Mouse (Mus musculus): ENCODE results near the gene Maml2. TPM values are rescaled to one million over a fixed set of nuclear protein-coding genes. Genes with fewer than 3 reads are reported as not detected.
"Not testable (repeated sequence)": the region's sequence is repeated elsewhere in the genome, so short reads cannot be mapped to it uniquely, and the experiment has no call there.

Gene Maml2
- total and polyA plus RNA-seq, 3 experiments = 4.2 to 7.2 (median 5.7) TPM

DNA sequence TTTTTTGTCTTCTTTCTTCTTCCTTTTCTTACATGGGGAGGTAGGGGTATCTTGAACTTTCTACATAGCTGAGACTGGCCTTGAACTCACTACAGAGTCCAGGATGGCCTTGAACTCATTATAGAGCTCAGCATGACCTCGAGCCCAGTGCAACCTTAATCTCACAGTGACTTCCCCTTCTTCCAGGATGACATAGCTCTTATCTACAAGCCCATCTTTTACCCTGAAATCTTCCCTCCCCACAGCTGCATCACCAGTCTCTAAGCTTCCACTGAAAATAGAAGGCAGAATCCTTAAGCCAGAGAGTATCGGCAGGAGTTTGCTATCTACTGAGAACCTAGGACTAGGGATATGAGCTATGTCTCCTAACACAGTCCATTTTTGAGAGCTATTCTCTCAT lies 375.5 kb downstream of the Maml2 start:
- DNase-seq = no peak

DNA sequence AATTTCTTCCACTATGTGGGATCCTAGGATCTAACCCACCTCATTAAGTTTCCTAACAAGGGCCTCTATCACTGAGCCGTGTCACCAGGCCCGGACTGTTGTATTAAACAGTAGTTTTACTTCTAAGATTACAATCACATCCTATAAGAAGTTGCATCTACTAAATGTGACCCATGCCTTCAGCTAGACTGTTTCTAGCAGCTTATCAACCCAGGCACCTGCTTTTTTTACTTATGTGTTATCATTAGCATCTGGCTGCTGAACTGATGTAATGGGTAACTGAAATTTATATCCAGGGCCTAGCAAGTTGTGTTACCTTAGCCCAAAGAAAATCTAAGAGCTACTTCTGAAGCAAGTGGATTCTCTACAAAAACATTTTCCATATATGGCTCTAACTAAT lies 380.3 kb downstream of the Maml2 start:
- no peak for DNase-seq

DNA sequence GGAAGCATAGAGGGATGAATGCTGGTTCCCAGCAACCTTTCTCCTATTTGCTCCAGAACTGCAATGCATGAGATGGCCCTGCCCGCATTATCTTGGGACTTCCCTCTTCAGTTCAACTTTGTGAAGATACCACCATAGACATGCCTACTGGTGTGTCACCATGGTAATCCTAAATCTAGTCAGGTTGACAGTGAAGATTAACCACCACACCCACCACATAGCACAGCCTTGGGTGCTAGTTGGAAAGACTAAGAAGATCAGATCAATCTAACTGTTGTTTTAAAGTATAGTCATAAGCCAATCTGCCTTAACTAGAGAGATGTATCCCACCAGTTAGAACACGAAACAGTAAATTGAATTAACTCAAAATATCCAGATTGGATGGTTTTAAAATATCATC lies 381.9 kb downstream of the Maml2 start:
- DNase-seq = no peak

DNA sequence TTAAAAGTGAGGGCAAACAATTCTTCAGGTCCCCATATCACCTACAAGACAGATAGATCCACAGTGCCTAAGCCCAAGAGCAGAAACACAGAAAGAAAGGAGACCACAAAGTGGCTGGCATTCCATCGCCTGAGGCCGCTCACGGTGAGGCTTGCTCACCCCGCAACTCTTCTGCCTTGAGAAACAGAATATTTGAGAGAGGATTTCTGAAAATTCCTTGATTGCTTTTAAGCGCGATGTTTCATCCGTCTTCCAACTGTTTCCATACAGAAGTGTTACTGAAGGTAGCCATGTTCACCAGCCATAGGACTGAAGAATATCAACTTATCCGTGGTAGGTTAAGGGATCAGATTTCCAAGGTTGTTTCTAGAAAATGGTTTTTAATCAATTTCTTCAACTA lies 383.4 kb downstream of the Maml2 start:
- no peak for DNase-seq

DNA sequence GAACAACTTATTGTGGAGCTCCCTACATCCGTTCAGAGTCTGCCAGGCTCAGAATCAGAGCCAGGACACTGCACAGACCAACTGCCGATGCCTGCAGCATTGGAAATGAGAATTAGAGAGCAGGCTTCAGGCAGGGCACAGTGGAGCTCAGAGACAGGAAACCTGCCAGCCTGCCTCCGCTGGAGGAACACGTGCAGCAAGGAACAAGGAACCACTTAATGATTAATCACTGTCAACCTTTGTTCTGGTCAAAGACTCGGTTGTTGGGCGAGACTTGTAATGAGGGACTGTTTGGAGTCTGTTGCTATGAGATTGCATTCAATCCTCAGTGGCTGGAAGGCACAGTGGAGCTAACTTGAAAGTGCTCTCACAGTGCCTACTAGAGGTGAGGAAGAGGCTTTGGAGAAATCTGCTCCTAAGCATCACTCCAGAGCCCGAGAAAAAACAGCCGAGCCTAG lies 383.9 kb downstream of the Maml2 start:
- peak; percentile 25 for DNase-seq

DNA sequence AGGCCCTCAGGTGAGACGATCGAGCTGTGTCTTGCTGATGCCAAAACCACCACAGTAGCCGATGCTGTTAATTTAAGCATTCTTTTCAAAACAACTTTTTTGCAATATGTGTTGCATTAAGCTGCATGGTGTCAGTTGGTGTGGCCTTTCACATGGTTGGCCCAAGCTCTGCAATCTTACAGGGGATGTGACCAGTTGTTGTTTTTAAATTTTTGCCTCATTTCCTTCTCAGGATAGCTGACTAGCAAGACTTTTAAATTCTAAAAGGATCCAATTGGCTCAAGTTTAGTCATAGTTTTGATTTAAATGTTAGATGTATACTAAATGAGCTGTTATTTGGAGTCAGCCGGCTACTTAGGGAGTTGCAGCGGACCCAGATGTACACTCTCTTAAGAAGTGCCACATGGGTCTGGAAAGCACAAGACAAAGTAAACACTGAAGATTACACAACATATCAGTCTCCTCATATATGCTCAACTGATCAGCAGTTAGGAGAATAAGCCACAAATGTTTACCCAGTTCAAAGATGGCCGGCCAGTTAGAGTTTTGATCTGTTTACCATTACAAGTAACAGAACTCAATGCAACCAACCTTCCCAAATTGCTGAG lies 386.7 kb downstream of the Maml2 start:
- no peak for DNase-seq

DNA sequence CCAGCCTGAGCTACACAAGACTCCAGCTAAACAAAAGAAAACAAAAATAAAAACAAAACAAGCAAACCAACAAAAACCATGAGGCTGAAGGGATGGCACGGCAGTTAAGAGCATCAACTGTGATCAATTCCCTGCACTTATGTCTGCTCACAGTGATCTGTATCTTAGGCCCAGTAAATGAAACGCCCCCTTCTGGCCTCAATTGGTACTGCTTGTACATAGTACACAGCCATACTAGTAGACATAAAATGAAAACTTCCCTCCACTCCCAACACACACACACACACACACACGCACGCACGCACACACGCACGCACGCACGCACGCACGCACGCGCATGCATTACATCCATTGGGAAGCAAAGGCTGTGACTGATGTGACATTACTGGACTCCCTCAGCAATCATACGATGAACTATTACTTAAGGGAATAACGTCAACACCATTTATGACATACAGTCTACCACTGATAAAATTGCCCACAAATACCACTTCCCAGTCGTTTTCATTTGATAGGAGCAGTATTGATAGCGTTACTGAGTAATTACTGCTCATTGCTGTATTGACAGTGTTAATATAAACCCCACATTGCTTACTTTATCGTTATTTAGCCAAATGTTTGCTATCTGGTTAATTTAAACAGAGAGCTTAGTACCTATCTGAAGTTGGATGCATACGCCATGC lies 389.4 kb downstream of the Maml2 start:
- DNase-seq = no peak

DNA sequence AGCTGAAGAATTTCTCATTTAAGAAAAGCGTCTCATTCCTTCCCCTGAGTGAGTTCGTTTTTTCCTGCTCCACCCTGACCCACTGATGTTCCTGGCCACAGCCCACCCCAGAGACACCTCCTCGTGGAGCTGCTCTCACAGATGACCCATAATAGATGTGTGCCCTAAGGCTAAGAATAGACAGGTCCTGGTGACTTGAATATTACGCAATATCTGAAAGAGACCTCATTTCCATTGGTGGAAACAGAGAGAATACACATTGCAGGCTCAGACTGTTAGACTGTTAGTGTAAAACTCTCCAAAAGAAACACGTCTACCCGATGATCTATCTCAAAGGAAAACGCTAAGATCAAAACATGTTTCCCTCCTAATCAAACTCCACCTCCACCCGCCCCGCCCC lies 391.2 kb downstream of the Maml2 start:
- no peak for DNase-seq

DNA sequence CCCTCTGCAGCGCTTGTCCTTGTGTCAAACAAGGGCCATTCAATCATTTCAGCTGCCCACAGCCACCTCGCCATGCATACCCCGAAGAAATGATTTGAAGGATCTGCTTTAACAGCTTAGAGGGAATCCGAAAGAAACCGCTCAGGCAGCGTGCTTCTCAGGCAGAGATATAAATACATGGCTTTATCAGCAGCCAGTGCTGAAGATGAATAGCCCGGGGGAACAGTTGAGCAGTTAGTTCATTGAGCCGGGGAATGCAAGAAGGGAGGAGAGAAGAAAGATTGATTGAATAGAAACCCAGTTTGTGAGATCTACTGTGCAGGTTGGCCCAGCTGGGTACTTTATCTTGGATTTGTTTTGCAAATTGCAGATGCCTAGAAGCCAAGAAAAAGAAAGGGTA lies 392.6 kb downstream of the Maml2 start:
- no peak for DNase-seq

DNA sequence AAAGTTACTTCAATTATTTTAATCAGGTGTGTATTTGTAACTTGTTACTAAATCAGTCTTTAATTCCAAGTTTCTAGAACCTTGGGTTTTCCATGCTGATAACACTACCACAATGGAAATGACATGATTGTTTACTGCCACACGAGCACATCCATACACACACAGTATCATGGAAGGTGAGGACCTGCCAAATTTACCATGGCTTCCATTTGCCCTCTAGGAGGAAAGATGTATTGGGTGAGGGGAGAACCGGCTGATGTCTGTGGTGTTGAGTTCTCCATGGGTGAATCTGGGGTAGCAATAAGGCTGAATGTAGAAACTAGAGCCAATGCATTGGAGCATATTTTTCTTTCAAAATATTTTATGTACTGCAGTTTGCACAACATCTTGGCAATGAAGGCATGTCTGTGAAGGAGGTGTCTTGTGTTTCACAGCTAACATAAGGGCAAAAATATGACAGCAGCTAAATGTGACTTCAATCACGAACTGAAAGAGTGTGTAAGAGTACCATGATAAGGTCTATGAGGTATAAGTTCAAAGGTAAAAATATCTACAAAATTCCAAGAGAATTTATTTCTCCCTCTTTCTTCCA lies 396.0 kb downstream of the Maml2 start:
- no peak for DNase-seq

DNA sequence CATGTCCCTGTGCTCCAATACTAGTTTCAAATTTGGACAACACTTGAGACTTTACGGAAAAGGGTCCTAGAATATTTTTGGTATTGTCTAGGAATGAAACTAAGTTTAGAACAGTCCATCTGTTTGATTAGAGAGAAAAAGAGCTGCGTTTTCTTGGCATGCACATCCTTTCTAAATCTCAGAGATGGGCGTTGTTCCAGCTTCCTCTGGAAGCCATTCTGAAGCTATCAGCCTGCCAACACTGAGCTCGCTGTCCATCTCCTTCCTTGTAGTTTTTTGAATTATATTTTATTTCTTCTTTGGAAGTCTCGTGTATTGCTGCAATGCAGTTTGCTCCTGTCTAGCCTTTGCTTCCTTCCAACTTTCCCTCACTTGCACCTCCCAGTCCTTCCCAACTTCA lies 396.5 kb downstream of the Maml2 start:
- peak; percentile 11 for DNase-seq

DNA sequence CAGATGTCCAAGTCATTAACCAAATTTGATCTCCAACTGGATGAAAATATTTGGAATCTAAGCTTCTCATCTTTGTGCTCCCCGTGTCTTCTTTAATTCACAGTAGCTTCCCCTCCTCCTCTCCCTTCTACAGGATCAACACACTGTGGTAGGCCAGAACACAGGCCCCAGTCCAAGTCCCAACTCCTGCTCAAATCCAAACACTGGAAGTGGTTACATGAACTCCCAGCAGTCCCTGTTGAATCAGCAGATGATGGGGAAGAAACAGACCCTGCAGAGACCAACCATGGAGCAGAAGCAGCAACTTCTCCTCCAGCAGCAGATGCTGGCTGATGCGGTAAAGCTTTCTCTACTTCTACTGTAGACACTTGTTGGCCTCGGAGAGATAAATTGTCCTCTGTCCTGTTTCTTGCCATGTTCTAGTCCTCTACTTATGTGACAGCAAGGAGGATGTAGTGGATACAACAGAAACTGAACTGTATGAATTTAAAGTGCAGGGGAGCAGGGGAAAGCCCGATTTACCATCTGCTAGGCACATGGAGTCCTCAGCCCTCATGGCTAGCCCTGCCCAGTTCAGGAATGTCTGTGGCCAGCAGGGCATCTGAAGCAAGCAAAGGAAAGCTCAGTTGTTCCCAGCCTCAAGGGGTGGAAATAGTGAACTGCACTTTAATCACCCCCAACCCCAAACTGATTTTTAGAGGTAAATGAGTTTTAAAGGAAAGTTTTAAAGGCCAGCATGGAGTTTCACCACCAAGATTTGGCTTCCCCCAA lies 399.5 kb downstream of the Maml2 start:
- DNase-seq = no peak

DNA sequence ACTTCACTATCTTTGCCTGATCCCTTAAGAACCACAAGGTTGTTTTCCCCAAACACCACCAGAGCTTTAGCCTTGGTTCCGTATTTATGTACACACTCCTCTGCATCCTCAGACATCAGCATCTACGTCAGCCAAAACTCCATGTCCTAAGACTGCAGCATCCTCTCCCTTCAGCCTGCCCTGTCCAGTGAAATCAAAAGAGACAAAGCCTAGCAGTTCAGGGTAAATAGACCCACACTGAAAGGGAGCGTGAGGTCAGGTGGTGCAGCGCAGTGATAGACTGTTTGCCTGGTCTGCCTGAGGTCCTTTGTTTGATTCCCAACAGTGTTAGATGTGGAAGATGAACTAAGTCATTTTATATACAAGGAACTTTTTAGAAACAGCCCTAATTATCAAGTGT lies 400.1 kb downstream of the Maml2 start:
- DNase-seq = no peak

DNA sequence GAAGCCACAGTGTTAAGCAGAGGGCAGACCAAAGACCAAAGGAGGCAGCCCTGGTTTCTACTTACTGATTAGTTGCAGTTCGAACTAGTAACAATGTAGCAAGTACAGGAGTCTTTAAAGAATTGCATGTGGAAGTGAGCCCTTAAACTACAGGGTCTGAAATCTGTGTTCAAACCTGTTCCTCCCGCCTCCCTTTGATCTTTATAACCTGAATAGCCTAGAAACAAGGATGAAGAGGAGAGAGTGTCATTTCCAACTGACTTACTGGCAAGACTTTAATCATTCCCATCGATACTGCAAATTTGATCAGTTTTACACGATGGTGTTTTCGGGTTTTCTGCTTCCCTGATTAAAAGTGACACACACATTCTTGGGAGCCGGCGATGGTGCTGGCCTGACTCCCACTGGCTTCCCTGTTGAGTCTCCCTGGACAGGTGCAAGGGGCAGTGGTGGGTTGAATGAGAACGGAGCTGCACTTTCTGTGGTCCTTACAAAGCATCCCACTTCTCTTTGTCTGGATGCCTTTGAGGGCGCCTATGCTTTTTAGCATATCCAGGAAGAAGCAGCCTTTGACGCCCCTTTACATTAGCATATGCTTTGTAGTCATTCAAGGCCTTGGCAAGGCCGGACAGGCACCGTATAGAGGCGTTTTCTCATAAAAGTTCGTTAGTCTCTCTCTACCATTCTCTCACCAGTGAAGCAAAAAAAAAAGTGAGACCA lies 401.5 kb downstream of the Maml2 start:
- DNase-seq = no peak

DNA sequence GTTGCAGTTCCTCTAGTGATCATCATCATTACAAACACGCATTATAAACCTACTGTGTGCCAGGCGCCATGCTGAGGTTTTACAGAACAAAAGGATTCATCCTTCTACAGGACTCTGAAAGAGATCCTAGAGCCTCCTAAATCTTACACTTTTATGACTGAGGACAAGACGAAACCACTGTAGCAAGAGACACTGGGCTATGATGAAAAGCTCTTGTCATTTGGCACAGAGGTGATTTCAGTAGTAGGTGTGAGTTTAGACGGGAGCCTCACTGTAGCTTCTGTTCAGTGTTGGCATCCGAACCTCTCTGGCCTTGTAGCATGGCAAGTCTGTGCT lies 402.0 kb downstream of the Maml2 start:
- DNase-seq = no peak

DNA sequence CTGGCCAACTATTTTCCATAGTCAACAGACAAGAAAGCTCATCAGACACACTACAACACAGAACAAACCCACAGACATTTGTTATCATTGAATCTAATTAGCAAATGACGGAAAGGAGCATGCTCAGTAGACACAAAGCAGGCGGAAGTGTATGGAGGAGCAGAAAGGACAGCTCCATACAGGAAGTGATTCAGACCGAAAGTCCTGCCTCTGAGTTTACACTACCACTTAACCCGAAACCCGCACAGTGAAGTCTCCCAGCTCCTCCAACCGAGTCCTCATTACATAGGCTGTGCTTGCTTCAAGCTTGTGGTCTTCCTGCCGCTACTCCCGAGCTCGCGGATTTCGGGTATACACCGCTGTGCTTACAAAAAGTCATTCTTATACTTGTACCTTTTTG lies 404.0 kb downstream of the Maml2 start:
- no peak for DNase-seq

DNA sequence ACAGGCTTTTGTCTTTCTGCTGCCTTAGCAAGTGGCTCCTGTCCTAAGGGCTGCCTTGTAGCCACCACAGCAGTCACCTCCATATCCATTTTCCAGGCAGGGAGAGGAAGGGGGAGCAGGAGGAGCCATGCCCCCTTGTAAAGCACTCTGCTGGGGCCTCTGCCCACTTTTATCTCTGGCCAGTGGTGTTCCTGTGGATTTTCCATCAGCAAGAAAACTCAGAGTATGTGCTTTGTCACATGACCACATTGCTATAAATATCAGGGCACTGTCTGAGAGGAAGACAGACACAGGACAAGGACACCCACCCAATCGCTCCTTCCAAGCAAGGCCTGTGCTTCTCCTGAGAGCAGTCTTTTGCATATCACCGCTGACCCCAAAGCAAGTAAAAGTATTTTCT lies 405.3 kb downstream of the Maml2 start:
- DNase-seq = no peak

DNA sequence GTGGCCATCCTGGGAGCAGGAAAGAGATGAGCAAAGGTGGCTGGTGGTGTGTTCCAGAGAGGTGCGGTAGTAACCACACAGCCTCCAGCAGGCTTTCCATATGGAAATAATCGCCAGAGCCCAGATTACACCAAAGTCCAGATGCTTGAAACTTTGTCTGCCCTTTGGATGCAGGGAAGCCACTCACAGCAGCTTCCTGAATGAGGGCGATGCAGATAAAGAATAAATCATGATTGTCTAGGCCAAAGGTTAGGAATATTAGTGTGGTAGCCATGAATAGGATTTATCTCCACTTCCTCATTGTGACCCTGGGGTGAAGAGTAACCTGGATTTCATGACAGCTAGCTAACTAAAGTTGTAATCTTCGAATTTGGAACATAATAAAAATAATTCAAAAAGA lies 407.2 kb downstream of the Maml2 start:
- DNase-seq = no peak

DNA sequence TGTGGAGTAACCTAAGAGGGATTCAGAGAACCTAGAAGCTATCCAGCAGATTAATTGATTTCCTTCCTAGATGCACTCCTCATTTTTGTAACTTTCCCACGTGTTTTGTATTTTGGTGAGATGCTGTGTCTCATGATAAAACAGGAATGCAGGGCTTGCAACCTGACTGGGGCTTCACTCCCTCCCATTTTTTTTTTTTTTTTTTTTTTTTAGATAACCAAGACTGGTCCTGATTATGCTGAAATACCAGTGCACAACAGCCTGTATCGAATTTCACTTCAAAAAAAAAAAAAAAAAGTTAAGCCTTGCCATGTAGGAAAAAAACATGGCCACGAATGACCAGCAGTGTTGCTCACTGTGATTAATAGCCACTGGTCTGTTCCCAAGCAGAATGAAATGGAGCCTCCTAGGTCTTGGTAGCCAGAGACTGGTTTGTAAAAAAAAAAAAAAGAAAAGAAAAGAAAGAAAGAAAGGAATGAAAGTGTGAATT lies 409.4 kb downstream of the Maml2 start:
- no peak for DNase-seq

DNA sequence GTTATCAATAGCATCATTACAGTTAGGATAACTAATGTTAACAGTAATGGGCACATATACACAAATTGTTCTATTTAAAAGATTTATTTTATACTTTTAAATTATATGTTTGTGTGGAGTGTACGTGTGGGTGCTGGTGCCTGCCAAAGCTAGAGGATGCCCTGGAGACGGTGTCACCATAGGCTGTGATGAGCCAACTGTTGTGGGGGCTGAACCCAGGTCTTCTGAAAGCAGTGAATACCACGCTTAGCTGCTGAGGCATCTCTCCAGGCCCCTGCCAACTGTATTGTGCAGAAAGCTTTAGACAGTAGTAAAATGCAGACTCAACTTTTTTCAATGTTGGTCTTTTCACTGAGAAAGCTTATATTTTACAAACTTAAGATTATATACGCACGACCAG lies 411.7 kb downstream of the Maml2 start:
- no peak for DNase-seq

DNA sequence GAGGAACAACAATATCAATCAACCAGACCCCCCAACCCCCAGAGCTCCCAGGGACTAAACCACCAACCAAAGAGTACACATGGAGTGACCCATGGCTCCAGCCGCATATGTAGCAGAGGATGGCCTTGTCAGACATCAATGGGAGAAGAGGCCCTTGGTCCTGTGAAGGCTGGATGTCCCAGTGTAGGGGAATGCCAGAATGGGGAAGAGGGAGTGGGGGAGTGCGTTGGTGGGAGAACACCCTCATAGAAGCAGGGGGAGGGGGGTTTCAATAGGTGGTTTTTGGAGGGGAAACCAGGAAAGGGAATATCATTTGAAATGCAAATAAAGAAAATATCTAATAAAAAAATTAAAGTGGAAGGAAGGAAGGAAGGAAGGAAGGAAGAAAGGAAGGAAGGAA lies 418.1 kb downstream of the Maml2 start:
- DNase-seq = not testable (repeated sequence)
